Mouse (Mus musculus): ENCODE results near the gene H2-D1.
"Not testable (repeated sequence)": the region's sequence is repeated elsewhere in the genome, so short reads cannot be mapped to it uniquely, and the experiment has no call there.

The H2-D1 gene

GRCm38 (mm10) chr17:35257824-35258491, 4.6 kb upstream of the H2-D1 start:
- DNase-seq = peak; percentile 90

- DNase-seq = no peak
Measured at GRCm38 (mm10) chr17:35258492-35259478, 3.7 kb upstream of the H2-D1 start.

- DNase-seq = no peak
Measured at GRCm38 (mm10) chr17:35259621-35260020, 2.9 kb upstream of the H2-D1 start.

- peak; percentile 24 for DNase-seq
Measured at GRCm38 (mm10) chr17:35261651-35262050, 879 bp upstream of the H2-D1 start.

GRCm38 (mm10) chr17:35263523-35263883, 973 bp downstream of the H2-D1 start:
- DNase-seq = no peak

GRCm38 (mm10) chr17:35267399-35268086, 5.0 kb downstream of the H2-D1 start:
- no peak for DNase-seq

GRCm38 (mm10) chr17:35269653-35270347, 7.3 kb downstream of the H2-D1 start:
- no peak for DNase-seq

- DNase-seq = no peak
Measured at GRCm38 (mm10) chr17:35272249-35272648, 9.7 kb downstream of the H2-D1 start.

GRCm38 (mm10) chr17:35274770-35275169, 12.2 kb downstream of the H2-D1 start:
- DNase-seq = peak; percentile 75

- no peak for DNase-seq
Measured at GRCm38 (mm10) chr17:35276304-35276864, 13.9 kb downstream of the H2-D1 start.

GRCm38 (mm10) chr17:35278049-35278448, 15.5 kb downstream of the H2-D1 start:
- no peak for DNase-seq

- no peak for DNase-seq
Measured at GRCm38 (mm10) chr17:35278957-35279688, 16.6 kb downstream of the H2-D1 start.

- DNase-seq = no peak
Measured at GRCm38 (mm10) chr17:35280276-35280675, 17.7 kb downstream of the H2-D1 start.

GRCm38 (mm10) chr17:35285431-35285830, 22.9 kb downstream of the H2-D1 start:
- no peak for DNase-seq

GRCm38 (mm10) chr17:35295796-35296195, 33.3 kb downstream of the H2-D1 start:
- not testable (repeated sequence) for DNase-seq

- DNase-seq = not testable (repeated sequence)
Measured at GRCm38 (mm10) chr17:35300261-35300945, 37.9 kb downstream of the H2-D1 start.

- DNase-seq = peak; percentile 73
Measured at GRCm38 (mm10) chr17:35301645-35302258, 39.2 kb downstream of the H2-D1 start.

GRCm38 (mm10) chr17:35303271-35303670, 40.7 kb downstream of the H2-D1 start:
- DNase-seq = no peak

- DNase-seq = no peak
Measured at GRCm38 (mm10) chr17:35303756-35304350, 41.3 kb downstream of the H2-D1 start.

- DNase-seq = no peak
Measured at GRCm38 (mm10) chr17:35304478-35304877, 41.9 kb downstream of the H2-D1 start.
